Mouse (Mus musculus) heart, postnatal 0 days (tissue): Measurements from ENCODE around the gene Vgll4.

Source experiments
- CTCF ChIP-seq: IDR thresholded peaks from 2 replicates; pipeline ENCODE4 v1.5.1; 2016; ENCODE audit warnings: antibody characterized with exemption, control low read depth, low read depth
- EP300 ChIP-seq: IDR thresholded peaks from 2 replicates; pipeline ENCODE4 v1.6.1; 2016; ENCODE audit warnings: antibody characterized with exemption, low read depth

GRCm38 (mm10) chr6:114829660-114830438 is 139.9 kb downstream of the Vgll4 start:
- TF ChIP-seq CTCF = no peak
- TF ChIP-seq EP300 = no peak
